Mouse (Mus musculus): ENCODE measurements at regions not wholly inside any gene's neighbourhood (a gene's known extent, or its start where the extent isn't known, plus 50 kb on each side); places are given as distances from the start of the nearest gene placed in this dataset.

DNA sequence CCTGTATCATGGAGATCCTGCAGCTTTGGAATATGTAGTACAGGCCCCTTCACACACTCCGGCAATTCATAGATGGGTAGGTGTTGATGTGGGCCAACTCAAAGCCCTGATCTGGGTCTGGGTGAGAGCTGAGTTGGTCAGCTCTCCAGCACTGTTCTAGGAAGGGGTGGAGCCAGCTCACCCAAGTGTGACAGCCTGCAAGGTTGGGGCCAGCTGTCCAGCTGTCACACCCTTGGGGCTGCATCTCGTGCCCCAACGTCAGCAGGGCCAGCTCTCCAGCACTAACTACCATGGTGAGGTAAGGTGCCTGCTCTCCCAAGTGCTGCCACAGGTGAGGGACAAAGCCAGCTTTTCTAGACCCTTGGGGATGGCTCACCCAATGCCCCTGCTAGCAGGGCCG lies 115.6 kb upstream of the Tdrd3 start:
- no peak overlapping the region for H3K4me3 ChIP-seq
- no peak for TF ChIP-seq CTCF (IDR thresholded peaks at IDR 0.05)
- intact Hi-C loops (cut with DNase I), result no loop called here
- no peak for DNase-seq (ENCODE audit: extremely low spot score in 1 of 2, low spot score in 2 of 2)
- no peak overlapping the region for H3K27ac ChIP-seq

DNA sequence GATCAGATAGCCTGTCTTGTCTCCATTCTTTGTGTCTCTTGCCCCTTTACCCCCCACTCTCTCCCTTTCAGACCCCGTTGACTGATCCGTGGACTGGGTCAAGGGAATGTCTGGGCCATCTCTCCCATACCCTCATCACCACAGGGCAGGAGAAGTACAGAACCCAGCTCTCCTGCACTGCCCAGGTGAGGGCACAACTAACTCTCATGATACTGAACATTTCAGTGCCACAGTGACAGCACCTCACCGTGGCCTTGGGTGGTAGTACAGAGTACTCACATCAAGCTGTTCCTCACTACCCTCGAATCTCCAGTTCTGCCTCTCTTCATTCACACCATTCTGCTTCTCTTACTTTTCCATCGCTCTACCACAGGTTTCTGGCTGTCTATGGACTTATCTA lies 114.9 kb upstream of the Tdrd3 start:
- intact Hi-C loops (cut with DNase I), result no loop called here
- H3K27ac ChIP-seq, result no peak overlapping the region
- TF ChIP-seq CTCF (IDR thresholded peaks at IDR 0.05), result no peak
- H3K4me3 ChIP-seq, result no peak overlapping the region
- no peak for DNase-seq (ENCODE audit: extremely low spot score in 1 of 2, low spot score in 2 of 2)

DNA sequence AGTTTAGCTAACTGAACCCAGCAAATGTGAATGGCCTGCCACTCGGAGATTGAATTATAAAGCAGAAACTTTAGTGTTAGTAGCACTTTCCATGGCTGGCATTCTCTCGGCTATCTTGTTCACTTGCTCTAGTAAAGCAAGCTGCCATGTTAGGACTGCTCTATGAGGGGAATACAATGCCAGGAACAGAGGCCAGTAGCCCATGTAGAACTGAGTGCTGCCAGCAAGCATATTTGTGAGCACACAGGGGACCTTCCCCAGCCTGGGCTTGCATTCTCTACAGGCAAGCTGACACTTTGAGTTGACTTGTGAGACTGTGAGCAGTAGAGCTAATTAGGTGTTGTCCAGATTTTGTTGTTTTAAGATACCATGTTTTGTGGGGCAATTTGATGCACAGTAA lies 111.0 kb upstream of the Tdrd3 start:
- no peak for DNase-seq (ENCODE audit: extremely low spot score in 1 of 2, low spot score in 2 of 2)
- no peak overlapping the region for H3K4me3 ChIP-seq
- no peak overlapping the region for H3K27ac ChIP-seq
- no peak for TF ChIP-seq CTCF (IDR thresholded peaks at IDR 0.05)
- intact Hi-C loops (cut with DNase I), result no loop called here

DNA sequence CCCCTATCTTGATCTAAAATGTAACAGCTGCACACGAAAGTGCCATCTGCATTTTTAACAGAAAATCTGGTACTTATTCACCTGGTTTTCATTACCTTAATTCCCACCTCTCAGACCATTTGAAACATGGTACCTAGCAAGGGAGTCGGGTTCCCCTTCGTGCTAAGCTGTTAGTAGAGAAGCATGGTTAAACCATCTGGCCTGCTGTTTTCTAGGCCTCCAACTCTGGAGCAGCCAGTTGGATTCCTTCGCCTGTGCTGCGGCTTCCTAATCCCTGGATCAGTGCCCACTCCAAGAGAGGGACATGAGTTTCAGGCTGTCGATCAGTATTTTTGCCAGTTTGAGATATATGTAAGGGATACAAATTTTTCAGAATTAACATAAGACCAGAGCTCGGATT lies 110.4 kb upstream of the Tdrd3 start:
- H3K27ac ChIP-seq, result no peak overlapping the region
- no peak for DNase-seq (ENCODE audit: extremely low spot score in 1 of 2, low spot score in 2 of 2)
- intact Hi-C loops (cut with DNase I), result no loop called here
- TF ChIP-seq CTCF (IDR thresholded peaks at IDR 0.05), result no peak
- H3K4me3 ChIP-seq, result no peak overlapping the region

DNA sequence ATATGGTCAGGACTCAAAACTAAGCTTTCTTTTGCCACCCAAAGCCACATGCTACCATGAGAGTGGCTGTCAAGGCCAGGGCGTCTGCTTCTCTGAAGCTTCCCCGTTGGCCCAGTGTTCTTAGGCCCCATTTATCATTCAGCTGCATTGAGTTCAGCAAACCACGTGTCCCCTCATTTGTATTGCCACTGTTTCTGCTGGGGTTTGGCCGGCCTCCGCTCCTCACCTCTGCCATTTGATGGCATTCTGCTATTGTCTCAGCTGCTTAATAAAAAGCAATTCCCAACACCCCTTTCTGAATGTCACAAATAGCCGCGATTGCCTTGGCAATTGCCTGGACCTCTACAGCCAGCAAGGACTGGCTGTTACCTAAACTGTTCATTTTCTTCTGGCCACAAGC lies 108.4 kb upstream of the Tdrd3 start:
- Histone ChIP-seq H3K27ac (no peak overlapping the region), H3K4me3 (no peak overlapping the region)
- TF ChIP-seq CTCF (IDR thresholded peaks at IDR 0.05), result no peak
- intact Hi-C loops (cut with DNase I), result no loop called here
- DNase-seq (ENCODE audit: extremely low spot score in 1 of 2, low spot score in 2 of 2), result no peak

DNA sequence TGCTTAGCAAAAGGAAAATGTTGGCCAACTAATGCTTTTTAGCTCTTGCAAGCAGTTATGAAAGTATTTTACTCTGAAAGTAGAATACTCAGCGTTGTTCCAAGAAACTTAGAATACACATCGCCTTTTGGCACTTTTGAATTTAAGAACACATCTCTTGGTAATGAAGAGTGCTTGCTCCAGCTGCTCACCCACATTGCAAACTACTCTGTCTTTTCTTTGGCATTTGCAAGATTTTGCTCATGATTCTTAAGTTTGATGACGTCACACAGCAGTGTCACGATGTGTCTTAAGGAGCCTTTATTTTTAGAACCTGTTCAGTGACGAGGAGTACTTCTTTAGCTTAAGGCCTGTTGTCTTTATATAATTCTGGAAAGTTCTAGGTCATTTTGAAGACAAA lies 104.1 kb upstream of the Tdrd3 start:
- TF ChIP-seq CTCF (IDR thresholded peaks at IDR 0.05), result no peak
- Histone ChIP-seq H3K27ac (no peak overlapping the region; the same call in 1 of the 2 replicates), H3K4me3 (no peak overlapping the region)
- no peak for DNase-seq (ENCODE audit: extremely low spot score in 1 of 2, low spot score in 2 of 2)
- intact Hi-C loops (cut with DNase I), result loop anchor here (5.0 to 10.0 kb wide), 6 partner anchors 95 to 1155 kb away; no protein-coding TSS in a partner anchor

DNA sequence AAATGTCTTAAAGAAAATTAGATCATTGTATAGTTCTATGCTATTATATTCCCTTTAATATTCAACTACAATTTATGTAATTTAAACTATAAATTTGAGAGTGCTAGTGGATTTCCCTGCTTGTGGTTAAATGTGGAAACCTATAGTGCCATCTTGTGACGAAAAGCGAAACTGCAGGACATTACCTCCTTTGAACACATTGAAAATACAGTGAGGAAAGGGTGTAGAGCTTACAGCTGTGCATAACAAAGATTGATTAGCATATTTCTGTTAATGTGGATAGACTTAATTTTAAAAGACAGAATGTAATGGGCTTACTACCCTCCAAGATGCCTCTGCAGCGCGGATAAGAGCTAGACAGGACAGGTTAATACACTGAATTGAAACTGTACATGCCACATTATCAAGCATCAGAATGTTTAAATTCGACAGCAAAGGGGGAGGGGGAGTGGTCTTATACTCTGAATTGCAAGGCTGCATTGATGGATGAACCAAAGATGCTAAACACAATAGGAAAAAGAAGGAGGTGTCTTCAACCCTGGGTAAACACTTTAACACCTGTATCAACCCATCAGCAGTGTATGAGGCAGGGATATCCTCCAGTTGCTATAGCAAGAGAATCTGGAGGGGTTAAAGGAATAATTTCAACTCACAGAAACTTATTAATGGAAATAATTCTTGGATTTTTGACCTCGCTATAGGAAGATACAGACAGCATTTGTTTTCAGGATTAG lies 101.3 kb upstream of the Tdrd3 start:
- H3K27ac ChIP-seq, result no peak overlapping the region

DNA sequence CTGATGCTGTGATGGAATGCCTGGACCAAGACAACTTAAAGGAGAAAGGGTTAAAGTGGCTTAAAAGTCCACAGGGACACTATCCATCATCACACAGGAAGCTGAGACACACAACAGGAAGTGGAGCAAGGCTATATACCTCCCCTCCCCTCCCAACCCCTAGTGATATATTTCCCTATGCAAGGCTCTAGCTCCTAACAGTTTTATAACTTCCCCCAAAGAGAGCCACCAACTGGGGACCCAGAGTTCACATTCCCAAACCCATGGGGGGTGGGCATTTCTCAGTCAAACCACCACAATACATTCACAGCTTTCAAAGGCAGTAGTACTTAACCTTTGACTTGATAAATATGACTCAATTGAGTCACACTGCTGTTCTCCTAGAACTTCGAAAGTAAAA lies 88.6 kb upstream of the Tdrd3 start:
- H3K4me3 ChIP-seq, result no peak overlapping the region
- TF ChIP-seq CTCF (IDR thresholded peaks at IDR 0.05), result no peak
- no peak overlapping the region for H3K27ac ChIP-seq
- intact Hi-C loops (cut with DNase I), result no loop called here
- no peak for DNase-seq (ENCODE audit: extremely low spot score in 1 of 2, low spot score in 2 of 2)

More for the DNA sequence above, 101.3 kb upstream of the Tdrd3 start:
- intact Hi-C loops (cut with DNase I), result loop anchor here (5.0 to 10.0 kb wide), 6 partner anchors 98 to 1158 kb away; no protein-coding TSS in a partner anchor
- H3K4me3 ChIP-seq, result no peak overlapping the region
- peak; percentile 92 for TF ChIP-seq CTCF (IDR thresholded peaks at IDR 0.05)
- peak; percentile 70 to 72 for DNase-seq (ENCODE audit: extremely low spot score in 1 of 2, low spot score in 2 of 2)

DNA sequence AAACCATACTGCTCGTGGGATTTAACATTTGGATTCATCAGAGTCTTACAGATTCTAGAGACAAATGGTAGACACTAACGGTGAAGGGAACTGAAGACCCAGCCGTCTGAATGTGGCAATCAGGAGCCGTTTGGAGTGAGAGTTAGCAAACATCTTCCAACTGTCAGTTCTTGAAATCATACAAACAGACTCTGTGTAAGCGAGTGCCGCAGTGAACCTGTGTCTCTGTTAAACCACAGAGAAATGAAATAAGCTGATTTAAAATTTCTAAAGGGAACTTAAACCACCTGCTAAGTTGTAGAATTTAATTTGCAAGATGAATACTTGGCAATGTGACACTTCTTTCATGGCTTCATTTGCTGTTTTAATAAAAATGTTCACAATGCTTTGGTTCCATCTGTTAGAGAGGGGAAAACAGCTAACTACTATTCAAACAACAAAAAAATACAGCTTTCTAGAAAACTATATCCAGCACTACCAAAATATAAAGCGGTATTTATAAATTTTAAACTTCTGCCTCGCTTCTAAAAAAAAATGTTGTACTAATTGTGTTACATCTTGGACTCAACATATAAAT lies 78.4 kb upstream of the Tdrd3 start:
- no peak for TF ChIP-seq CTCF (IDR thresholded peaks at IDR 0.05)
- no peak overlapping the region for H3K4me3 ChIP-seq
- intact Hi-C loops (cut with DNase I), result no loop called here
- no peak for DNase-seq (ENCODE audit: extremely low spot score in 1 of 2, low spot score in 2 of 2)
- H3K27ac ChIP-seq, result no peak overlapping the region

DNA sequence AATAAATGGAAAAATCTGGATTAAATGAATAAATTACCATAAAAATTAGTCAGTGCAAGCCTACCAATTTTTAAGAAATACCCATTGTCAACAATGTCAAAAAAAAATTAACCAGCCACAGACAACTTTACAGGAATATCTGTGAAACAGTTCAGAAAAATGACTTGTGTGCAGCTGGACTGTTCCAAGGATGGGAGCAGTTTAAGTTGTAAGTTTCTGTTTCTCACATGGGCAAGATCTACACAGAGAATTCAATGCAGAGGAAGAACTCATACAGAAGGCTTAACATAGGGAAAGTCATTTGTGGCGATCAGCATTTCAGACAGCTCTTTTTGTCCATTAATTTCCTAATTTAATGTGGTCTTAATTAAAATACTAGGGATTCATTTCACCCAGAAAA lies 71.9 kb upstream of the Tdrd3 start:
- TF ChIP-seq CTCF (IDR thresholded peaks at IDR 0.05), result no peak
- DNase-seq (ENCODE audit: extremely low spot score in 1 of 2, low spot score in 2 of 2), result no peak
- no peak overlapping the region for H3K27ac ChIP-seq
- intact Hi-C loops (cut with DNase I), result no loop called here
- no peak overlapping the region for H3K4me3 ChIP-seq

DNA sequence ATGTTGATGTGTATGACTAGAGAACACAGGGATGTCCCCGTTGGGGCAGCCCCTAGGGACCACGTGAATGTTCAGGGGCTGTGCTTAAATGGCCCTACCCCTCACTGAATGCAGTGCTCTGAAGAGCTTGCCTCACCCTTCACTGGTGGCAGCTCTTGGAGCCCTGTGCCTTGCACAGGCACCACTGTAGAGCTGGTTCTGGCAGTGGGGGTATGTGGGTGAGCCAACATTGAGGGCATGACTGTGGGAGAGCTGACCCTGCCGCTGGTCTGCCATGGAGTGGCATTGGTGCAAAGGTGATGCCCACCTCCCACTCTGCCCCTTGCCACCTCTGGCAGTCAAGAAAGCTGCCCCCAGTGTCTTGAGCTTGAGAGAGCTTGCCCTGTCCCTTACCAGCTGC lies 69.6 kb upstream of the Tdrd3 start:
- Histone ChIP-seq H3K27ac (no peak overlapping the region), H3K4me3 (no peak overlapping the region)
- no peak for DNase-seq (ENCODE audit: extremely low spot score in 1 of 2, low spot score in 2 of 2)
- intact Hi-C loops (cut with DNase I), result no loop called here
- no peak for TF ChIP-seq CTCF (IDR thresholded peaks at IDR 0.05)

DNA sequence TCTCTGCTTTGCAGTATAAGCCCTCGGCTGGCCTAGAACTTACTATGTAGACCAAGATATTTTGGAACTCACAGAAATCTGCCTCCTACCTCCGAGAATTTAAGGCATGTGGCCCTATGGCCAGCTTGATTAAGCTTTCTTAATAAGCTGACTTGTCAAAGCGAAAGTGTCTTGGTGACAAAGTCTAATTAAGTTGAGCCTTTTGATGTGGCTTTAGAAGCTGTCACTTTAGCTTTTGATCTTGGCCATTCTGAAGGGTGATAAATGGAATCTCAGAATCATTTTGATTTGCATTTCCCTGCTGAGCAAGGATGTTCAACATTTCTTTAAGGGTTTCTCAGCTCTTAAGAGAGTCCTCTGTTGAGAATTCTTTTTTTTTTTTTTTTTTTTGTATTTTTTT lies 67.6 kb upstream of the Tdrd3 start:
- TF ChIP-seq CTCF (IDR thresholded peaks at IDR 0.05), result no peak
- no peak for DNase-seq (ENCODE audit: extremely low spot score in 1 of 2, low spot score in 2 of 2)
- intact Hi-C loops (cut with DNase I), result no loop called here
- no peak overlapping the region for H3K4me3 ChIP-seq
- H3K27ac ChIP-seq, result no peak overlapping the region

DNA sequence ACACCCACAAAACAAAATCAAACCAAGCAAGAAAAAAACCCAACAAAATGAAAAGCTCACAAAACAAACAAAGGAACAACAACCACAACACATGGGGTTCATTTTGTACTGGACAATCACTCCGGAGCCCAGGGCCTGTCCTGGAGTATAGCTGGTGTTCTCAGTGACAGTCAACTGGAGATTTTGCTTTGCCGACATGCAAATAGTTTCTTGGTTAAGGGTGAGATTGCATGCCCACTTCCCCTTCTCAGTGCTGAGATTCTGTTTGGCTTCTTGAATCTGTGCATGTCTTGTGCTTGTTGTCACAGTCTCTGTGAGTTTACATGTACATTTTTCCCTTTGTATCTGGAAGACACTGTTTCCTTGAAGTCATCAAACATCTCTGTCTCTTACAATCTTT lies 50.6 kb upstream of the Tdrd3 start:
- no peak overlapping the region for H3K27ac ChIP-seq
- intact Hi-C loops (cut with DNase I), result no loop called here
- no peak for TF ChIP-seq CTCF (IDR thresholded peaks at IDR 0.05)
- H3K4me3 ChIP-seq, result no peak overlapping the region
- no peak for DNase-seq (ENCODE audit: extremely low spot score in 1 of 2, low spot score in 2 of 2)
